Mouse (Mus musculus) urinary bladder, postnatal 25 days (tissue): ENCODE results near the gene Nuf2.
A peak's percentile ranks its signal among the peaks of the same experiment; 100 is the strongest.

ENCODE experiments used
- DNase-seq: peaks from one replicate; pipeline ENCODE4 v3.0.0; 2022; ENCODE audit warnings: low spot score

The Nuf2 gene

DNA sequence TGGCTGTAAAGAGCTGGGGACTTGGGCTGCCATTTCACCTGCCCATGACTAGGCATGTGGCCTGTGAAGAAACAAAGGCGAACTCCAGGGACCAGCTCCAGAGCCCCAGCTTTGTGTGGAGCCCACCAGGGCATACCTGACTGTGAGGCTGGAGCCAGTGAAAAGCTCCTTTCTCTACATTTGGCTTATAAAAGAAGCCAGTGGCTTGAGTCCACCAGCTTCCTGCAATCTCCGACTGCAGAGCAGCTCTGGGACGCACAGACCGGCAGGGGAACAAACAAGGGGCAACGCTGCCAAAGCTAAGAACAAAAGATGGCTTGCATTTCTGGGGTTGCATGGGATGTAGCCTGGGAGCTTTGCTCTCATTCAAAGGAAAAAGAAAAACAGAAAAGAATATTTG is 63.5 kb downstream of the Nuf2 start:
- no peak for DNase-seq

- DNase-seq: no peak
These were observed 68.7 kb downstream of the Nuf2 start for GRCm38 (mm10) chr1:169462386-169463115.

GRCm38 (mm10) chr1:169459071-169459782 is 72.0 kb downstream of the Nuf2 start:
- peak; percentile 56 for DNase-seq
